Mouse (Mus musculus) effector memory CD4-positive, alpha-beta T cell, adult 5 months (primary cell): Measurements from ENCODE around the gene March11. TPM values are rescaled to one million over a fixed set of nuclear protein-coding genes. Genes with fewer than 3 reads are reported as not detected.

ENCODE experiments used
- polyA plus RNA-seq: library from polyadenylated mRNA; unstranded; fragments of 100-300 nt; shearing (Covaris generic); gene quantifications from one replicate; pipeline ENCODE4 v1.2.1, GENCODE M21; 2017

March11 gene
- polyA plus RNA-seq: not detected

GRCm38 (mm10) chr15:26308629-26309230 is at the start of gene March11:
Gene March11 (plus strand): TSS chr15:26309048.

